Mouse (Mus musculus) CD8-positive naive resting alpha-beta T cell, adult 2 months (primary cell): ENCODE measurements at regions not wholly inside any gene's neighbourhood (a gene's known extent, or its start where the extent isn't known, plus 50 kb on each side); places are given as distances from the start of the nearest gene placed in this dataset.
A peak's percentile ranks its signal among the peaks of the same experiment; 100 is the strongest.

Source experiments
- DNase-seq, 2 experiments: peaks; one replicate each; pipeline ENCODE4 v3.0.0; 2022; ENCODE audit warnings: low read depth in 2 of 2, low spot score in 2 of 2

DNA sequence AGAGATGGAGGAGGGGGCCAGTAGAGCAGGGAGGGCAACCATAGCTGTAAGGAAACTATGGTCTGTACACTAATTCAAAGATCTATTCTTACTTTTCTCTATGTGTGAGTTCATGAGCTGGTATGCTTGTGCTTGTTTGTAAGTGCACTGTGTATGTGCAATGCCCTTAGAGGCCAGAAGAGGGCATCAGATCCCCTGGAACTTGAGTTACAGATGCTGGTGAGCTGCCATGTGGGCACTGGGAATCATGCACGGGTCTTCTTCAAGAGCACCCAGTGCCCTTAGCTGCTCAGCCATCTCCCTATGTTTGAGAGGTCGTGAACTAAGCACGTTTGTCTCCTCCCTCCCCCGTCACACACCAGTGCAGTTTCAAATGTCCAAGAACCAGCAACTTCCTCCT lies 68.9 kb downstream of the Tbx3 start:
- DNase-seq, result no peak

DNA sequence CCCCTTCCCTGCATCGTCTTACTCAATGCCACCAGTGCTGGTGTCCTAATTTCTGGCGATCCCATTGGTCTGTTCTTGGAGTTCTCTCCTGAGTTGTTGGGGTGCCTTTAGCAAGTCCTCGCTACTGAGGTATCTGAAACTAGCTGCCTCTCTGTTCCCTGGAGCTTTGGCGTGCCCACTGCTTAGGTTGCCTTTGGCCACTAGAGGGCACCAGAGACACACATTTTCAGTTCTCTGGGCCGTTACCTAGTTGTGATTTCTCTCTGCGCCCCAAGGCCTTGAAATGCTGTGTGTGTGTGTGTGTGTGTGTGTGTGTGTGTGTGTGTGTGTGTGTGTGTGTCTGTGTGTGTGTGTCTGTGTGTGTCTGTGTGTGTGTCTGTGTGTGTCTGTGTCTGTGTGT lies 70.6 kb downstream of the Tbx3 start:
- peak; percentile 24 to 25 for DNase-seq

DNA sequence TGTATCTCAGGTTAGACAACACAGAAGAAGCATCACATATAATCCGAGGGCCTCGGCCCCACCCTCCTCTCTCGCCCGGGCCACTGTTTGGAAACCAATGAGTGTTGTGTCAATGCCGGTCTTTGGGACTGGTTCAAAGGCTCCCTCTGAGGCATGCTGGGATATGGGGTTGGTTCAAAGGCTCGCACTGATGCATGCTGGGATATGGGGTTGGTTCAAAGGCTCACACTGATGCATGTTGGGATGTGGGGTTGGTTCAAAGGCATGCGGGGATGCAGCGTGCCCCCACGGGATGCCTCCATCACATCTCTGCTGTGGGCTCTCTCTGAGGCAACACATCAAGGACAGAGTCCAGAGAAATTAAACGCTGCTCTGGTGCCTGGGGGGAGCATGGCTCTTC lies 73.3 kb downstream of the Tbx3 start:
- no peak for DNase-seq

GRCm38 (mm10) chr5:119747038-119747437 lies 76.6 kb downstream of the Tbx3 start:
- no peak for DNase-seq

DNA sequence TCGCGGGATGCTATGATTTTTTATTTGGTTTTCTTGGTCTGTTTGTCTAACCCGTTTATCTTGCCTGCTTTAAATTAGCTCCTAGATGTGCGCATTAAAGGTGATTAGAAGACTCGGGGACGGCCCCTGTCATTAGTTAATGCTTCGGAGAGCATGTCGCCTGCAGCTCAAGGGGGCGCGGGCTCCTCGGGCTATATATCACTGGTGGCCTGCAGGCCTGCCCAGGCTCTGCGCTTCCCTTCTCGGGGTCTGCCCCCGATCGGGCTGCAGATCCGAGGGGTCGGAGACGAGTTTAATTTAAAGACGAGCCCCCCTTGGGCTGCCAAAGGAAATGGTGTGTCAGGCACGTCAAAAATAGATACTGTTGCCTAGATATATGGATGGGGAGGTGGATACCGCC lies 78.2 kb downstream of the Tbx3 start:
- no peak for DNase-seq

- no peak for DNase-seq
Measured at GRCm38 (mm10) chr5:119749153-119749552, 78.7 kb downstream of the Tbx3 start.

DNA sequence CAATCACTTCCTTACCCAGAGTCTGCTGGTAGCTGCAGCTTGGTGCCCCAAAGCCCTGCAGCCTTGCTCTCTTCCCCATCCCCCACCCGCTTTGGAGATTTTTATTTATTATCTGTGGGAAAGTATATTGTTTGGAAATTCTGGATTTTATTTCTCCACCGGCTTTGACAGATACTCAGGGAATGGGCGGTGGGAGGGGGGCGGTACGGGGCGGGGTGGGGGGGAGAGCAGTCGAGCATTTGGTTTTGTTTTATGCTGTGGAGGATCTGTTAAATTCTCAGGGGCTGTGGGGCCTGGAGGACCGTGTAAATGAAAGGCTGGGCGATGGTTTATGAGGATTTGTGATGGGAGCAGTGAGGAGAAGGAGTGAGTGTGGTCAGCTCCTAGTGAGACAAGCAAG lies 76.7 kb upstream of the Tbx5 start:
- DNase-seq, result no peak

DNA sequence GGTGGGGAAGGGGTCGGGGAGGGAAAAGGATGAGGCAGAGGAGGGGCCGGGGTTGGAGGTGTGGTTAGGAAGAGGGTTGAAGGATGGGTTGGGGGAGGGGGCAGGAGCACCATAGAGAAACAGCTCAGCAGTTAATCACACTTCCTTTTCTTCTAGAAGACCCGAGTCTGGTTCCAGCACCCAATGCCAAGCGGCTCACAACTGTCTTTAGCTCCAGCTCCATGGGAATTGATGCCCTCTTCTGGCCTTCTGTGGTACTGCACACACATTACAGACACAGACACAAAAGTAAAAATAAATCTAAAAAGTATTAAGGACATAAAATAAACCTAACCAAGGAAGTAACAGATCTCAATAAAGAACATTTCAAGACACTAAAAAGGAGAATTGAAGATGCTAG lies 73.6 kb upstream of the Tbx5 start:
- DNase-seq, result no peak

- DNase-seq, result no peak
Measured at GRCm38 (mm10) chr5:119762102-119762501, 70.4 kb upstream of the Tbx5 start.

DNA sequence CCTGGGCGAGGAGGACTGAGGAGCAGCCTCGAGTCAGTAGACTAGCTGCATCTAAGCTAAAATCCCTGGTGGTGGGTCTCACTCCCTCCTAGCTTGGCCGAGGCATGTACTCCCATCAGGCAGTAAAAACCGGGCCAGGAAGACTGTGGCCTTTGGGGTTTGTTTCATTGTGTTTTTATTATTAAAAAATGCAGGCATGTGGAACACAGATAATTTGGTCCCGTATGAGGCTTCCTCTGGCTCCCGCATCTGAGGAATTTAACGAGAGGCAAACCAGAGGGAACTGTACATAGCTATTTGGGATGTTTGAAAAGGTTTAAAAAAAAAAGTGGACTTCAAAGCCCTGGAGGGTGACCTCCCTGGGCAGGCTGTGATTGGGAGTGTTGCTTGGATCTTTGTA lies 69.1 kb upstream of the Tbx5 start:
- DNase-seq, result no peak

DNA sequence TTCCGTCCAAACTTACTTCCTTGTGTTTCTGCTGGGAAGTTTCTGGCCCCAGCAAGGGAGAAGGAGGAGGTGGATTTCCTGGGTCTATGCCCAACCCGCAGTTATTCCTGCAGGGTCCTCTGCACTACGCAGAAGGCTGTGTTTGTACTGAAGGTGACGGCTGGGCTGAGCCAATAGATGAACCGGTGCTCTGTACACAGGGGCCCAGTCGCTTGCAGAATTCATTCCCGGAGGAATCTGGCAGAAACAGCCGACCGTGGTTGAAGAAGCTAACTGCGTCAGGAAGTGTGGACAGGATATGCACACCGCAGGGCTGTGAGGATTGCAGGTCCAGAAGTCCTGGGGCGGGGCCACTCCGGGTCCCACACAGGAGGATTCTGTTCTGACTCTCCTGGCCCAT lies 66.1 kb upstream of the Tbx5 start:
- no peak for DNase-seq

GRCm38 (mm10) chr5:119770951-119771350 lies 61.5 kb upstream of the Tbx5 start:
- DNase-seq, result no peak

GRCm38 (mm10) chr5:119776106-119776887 lies 56.2 kb upstream of the Tbx5 start:
- DNase-seq, result no peak

GRCm38 (mm10) chr5:119777836-119778235 lies 54.6 kb upstream of the Tbx5 start:
- no peak for DNase-seq

GRCm38 (mm10) chr5:119781375-119781774 lies 51.1 kb upstream of the Tbx5 start:
- no peak for DNase-seq
